8 mouse cellular contexts compared by ENCODE assay signal in genomic region chr12:71747831-71748368, GRCm38 (mm10).
DNase-seq lines count a peak whose midpoint lies in the region; ATAC-seq and TF ChIP-seq lines count a peak whose summit lies in the region.
"Had no signal": no experiment of that assay in that cellular context is flagged by ENCODE, and none has a peak within 500 bp of the region (broad histone marks: within the 10 kb centered on the region; RNA-seq: fewer than 3 reads in every experiment).

No protein-coding gene starts in this region.

- H3K4me2 ChIP-seq in intestine, embryonic 14.5 days (ENCODE audit: low read length) = peak overlapping the region; percentile 11; the same call in 1 of the 2 replicates

- H3K36me3 ChIP-seq in C2C12 (ENCODE audit: control insufficient read depth, insufficient read depth) = no peaks in the 10 kb centered on the region
- H3K36me3 ChIP-seq in intestine, embryonic 14.5 days (ENCODE audit: control insufficient read depth, insufficient read depth, low read length) = no peaks in the 10 kb centered on the region
- H3K36me3 ChIP-seq in small intestine, adult 2 months (ENCODE audit: control insufficient read depth, insufficient read depth, low read length) = no peaks in the 10 kb centered on the region

- intact Hi-C loops in left cerebral cortex, adult 2 months (cut with DNase I) = loop anchor here (2.0 kb wide), 2 partner anchors 33 to 201 kb away; no protein-coding TSS in a partner anchor

- H3K4me3 ChIP-seq in C2C12 (ENCODE audit: insufficient read depth, poor library complexity, severe bottlenecking) = no peak overlapping the region
- no peak overlapping the region for H3K4me3 ChIP-seq in intestine, embryonic 14.5 days (ENCODE audit: low read depth, low read length)
- H3K4me3 ChIP-seq in left cerebral cortex, adult 2 months = no peak overlapping the region
- no peak overlapping the region for H3K4me3 ChIP-seq in small intestine, adult 2 months (ENCODE audit: low read depth, low read length)
- H3K4me3 ChIP-seq: megakaryocyte, embryonic 14.5 days had no signal

- no peaks in the 10 kb centered on the region for H3K9me3 ChIP-seq in intestine, embryonic 14.5 days (ENCODE audit: control insufficient read depth, low read length)
- H3K9me3 ChIP-seq: megakaryocyte, embryonic 14.5 days had no signal

- no peaks in the 10 kb centered on the region for H3K79me2 ChIP-seq in C2C12 (ENCODE audit: control insufficient read depth, insufficient read depth)

- peak overlapping the region; percentile 93 for H3K27ac ChIP-seq in intestine, embryonic 14.5 days (ENCODE audit: low read depth)
- H3K27ac ChIP-seq in left cerebral cortex, adult 2 months = peak overlapping the region; percentile 73
- peak overlapping the region; percentile 71 for H3K27ac ChIP-seq in small intestine, adult 2 months (ENCODE audit: insufficient read depth, low read depth, low read length)

- TF ChIP-seq CTCF in C2C12 (IDR thresholded peaks at IDR 0.05; ENCODE audit: control insufficient read depth, insufficient read depth, insufficient read length) = no peak
- no peak for TF ChIP-seq CTCF in left cerebral cortex, adult 2 months (IDR thresholded peaks at IDR 0.05)
- TF ChIP-seq CTCF in small intestine, adult 2 months (IDR thresholded peaks at IDR 0.05; ENCODE audit: extremely low read depth, insufficient read length, insufficient replicate concordance, low read depth, low read length) = no peak

- H3K9ac ChIP-seq in intestine, embryonic 14.5 days (ENCODE audit: low read length) = no peak overlapping the region

- ATAC-seq in intestine, embryonic 14.5 days (replicated peaks; ENCODE audit: low FRiP score, low TSS enrichment, low read depth) = peak; percentile 72
- no peak for ATAC-seq in erythroid progenitor cell, adult 5-6 weeks (replicated peaks; ENCODE audit: low FRiP score, poor library complexity, severe bottlenecking)

- H3ac ChIP-seq in C2C12 (ENCODE audit: control insufficient read depth, insufficient read length, low read depth) = no peak overlapping the region

- WGBS in intestine, embryonic 14.5 days = 28% methylated on average over 14 of the region's 14 CpGs
- WGBS in small intestine, adult 2 months = 61% methylated on average over 14 of the region's 14 CpGs

- H3K79me3 ChIP-seq in C2C12 (ENCODE audit: low read depth) = no peaks in the 10 kb centered on the region

- no peak for TF ChIP-seq POLR2A in small intestine, adult 2 months (IDR thresholded peaks at IDR 0.05; ENCODE audit: low read depth, low read length)

- peak; percentile 55 for DNase-seq in adipocyte (ENCODE audit: low spot score)
- peak; percentile 12 to 22 for DNase-seq in frontal cortex, postnatal 14 days (ENCODE audit: low spot score in 2 of 2)
- DNase-seq in intestine, embryonic 14.5 days (ENCODE audit: low spot score) = peak; percentile 62
- DNase-seq in left cerebral cortex, adult 2 months (ENCODE audit: extremely low spot score in 1 of 2, low spot score in 2 of 2) = peak; percentile 15 to 23

- peaks cover 18% of the 10 kb centered on the region for H3K4me1 ChIP-seq in intestine, embryonic 14.5 days (replicated peaks; ENCODE audit: control insufficient read depth, insufficient read depth, low read length)
- no peaks in the 10 kb centered on the region for H3K4me1 ChIP-seq in small intestine, adult 2 months (ENCODE audit: control insufficient read depth, insufficient read depth, insufficient read length, low read length)
- H3K4me1 ChIP-seq: megakaryocyte, embryonic 14.5 days had no signal

- H3K27me3 ChIP-seq in C2C12 (ENCODE audit: control insufficient read depth, insufficient read depth, insufficient read length) = peaks cover 5% of the 10 kb centered on the region
- H3K27me3 ChIP-seq in intestine, embryonic 14.5 days (replicated peaks; ENCODE audit: control insufficient read depth, insufficient read depth, low read length) = no peaks in the 10 kb centered on the region
- no peaks in the 10 kb centered on the region; the same call in 1 of the 2 replicates for H3K27me3 ChIP-seq in small intestine, adult 2 months (ENCODE audit: control insufficient read depth, insufficient read depth, low read length)

TF ChIP-seq in C2C12, 6 proteins besides CTCF, POLR2A, EP300 and RAD21:
- no peak for TF ChIP-seq CEBPB (IDR thresholded peaks at IDR 0.05; ENCODE audit: low read depth)
- TF ChIP-seq MYOD1 (IDR thresholded peaks at IDR 0.05; ENCODE audit: control insufficient read depth, insufficient read length, low read depth) = peak; percentile 3
- TF ChIP-seq MAX (IDR thresholded peaks at IDR 0.05) = no peak
